Comparison of ENCODE assay signal across 8 mouse cellular contexts in genomic region chr8:106308082-106308786, GRCm38 (mm10). TPM values are rescaled to one million over a fixed set of nuclear protein-coding genes. Genes with fewer than 3 reads are reported as not detected.
DNase-seq lines count a peak whose midpoint lies in the region; ATAC-seq and TF ChIP-seq lines count a peak whose summit lies in the region.
"Not testable (repeated sequence)": the region's sequence is repeated elsewhere in the genome, so short reads cannot be mapped to it uniquely, and the experiment has no call there.

No protein-coding gene starts in this region.

- H3K27me3 ChIP-seq in MEL (ENCODE audit: control insufficient read depth in 1 of 2, insufficient read depth in 2 of 2, low read length in 2 of 2); embryonic facial prominence, embryonic 14.5 days (replicated peaks; ENCODE audit: control insufficient read depth, insufficient read depth, low read length); heart, embryonic 13.5 days (replicated peaks); intestine, embryonic 14.5 days (replicated peaks; ENCODE audit: control insufficient read depth, insufficient read depth, low read length); kidney, postnatal 0 days (ENCODE audit: insufficient read depth, low read length); liver, embryonic 13.5 days; stomach, postnatal 0 days (ENCODE audit: control insufficient read depth, insufficient read depth, low read length): not testable (repeated sequence)

- H3K79me2 ChIP-seq in MEL (ENCODE audit: control insufficient read depth, insufficient read depth, low read length, poor library complexity) = not testable (repeated sequence)

- H3K9me3 ChIP-seq in MEL (replicated peaks; ENCODE audit: insufficient read depth, low read length); embryonic facial prominence, embryonic 14.5 days (ENCODE audit: control insufficient read depth, low read length); heart, embryonic 13.5 days; intestine, embryonic 14.5 days (ENCODE audit: control insufficient read depth, low read length); kidney, postnatal 0 days (replicated peaks; ENCODE audit: low read length); liver, embryonic 13.5 days (replicated peaks); stomach, postnatal 0 days (ENCODE audit: control insufficient read depth, low read length): not testable (repeated sequence)

- DNase-seq in MEL (ENCODE audit: low read depth, low spot score) = peak; percentile 59
- peak; percentile 83 for DNase-seq in embryonic facial prominence, embryonic 14.5 days (ENCODE audit: low spot score)
- peak; percentile 66 for DNase-seq in intestine, embryonic 14.5 days (ENCODE audit: low spot score)
- peak; percentile 50 for DNase-seq in kidney, postnatal 0 days (ENCODE audit: low spot score)
- DNase-seq in liver, embryonic 13.5 days = not testable (repeated sequence)
- peak; percentile 58 for DNase-seq in lung, postnatal 14 days
- peak; percentile 83 for DNase-seq in stomach, postnatal 0 days (ENCODE audit: low spot score)

- WGBS in embryonic facial prominence, embryonic 14.5 days = 49% methylated on average over 6 of the region's 6 CpGs
- WGBS in heart, embryonic 13.5 days = 47% methylated on average over 6 of the region's 6 CpGs
- WGBS in intestine, embryonic 14.5 days = 21% methylated on average over 6 of the region's 6 CpGs
- WGBS in kidney, postnatal 0 days = 51% methylated on average over 6 of the region's 6 CpGs
- WGBS in liver, embryonic 13.5 days (ENCODE audit: insufficient replicate concordance) = 32% methylated on average over 6 of the region's 6 CpGs
- 16% methylated on average over 6 of the region's 6 CpGs for WGBS in stomach, postnatal 0 days

- not testable (repeated sequence) for H3K4me3 ChIP-seq in MEL (ENCODE audit: control insufficient read depth in 1 of 2, insufficient read depth in 1 of 2, low read depth in 2 of 2, low read length in 2 of 2); embryonic facial prominence, embryonic 14.5 days (ENCODE audit: low read depth, low read length); heart, embryonic 13.5 days; intestine, embryonic 14.5 days (ENCODE audit: low read depth, low read length); kidney, postnatal 0 days (replicated peaks; ENCODE audit: low read depth, low read length); liver, embryonic 13.5 days (replicated peaks); stomach, postnatal 0 days (ENCODE audit: low read depth, low read length)

- 0 out of 2 replicates have a peak, but pooled peaks have one; percentile 53 for ATAC-seq in embryonic facial prominence, embryonic 14.5 days (ENCODE audit: low read depth)
- peak; percentile 31; the same call in 1 of the 2 replicates for ATAC-seq in heart, embryonic 13.5 days (ENCODE audit: extremely low read depth, insufficient number of reproducible peaks, low FRiP score, low TSS enrichment)
- peak; percentile 91 for ATAC-seq in intestine, embryonic 14.5 days (replicated peaks; ENCODE audit: low FRiP score, low TSS enrichment, low read depth)
- ATAC-seq in kidney, postnatal 0 days (replicated peaks; ENCODE audit: low FRiP score, low read depth) = 0 out of 2 replicates have a peak, but pooled peaks have one; percentile 29
- ATAC-seq in liver, embryonic 13.5 days (ENCODE audit: low read depth) = peak; percentile 84
- ATAC-seq in stomach, postnatal 0 days (ENCODE audit: low FRiP score, low TSS enrichment) = peak; percentile 97

- TF ChIP-seq CTCF in MEL (IDR thresholded peaks at IDR 0.05 in 2 of 3, conservative IDR thresholded peaks at IDR 0.05 in 1 of 3; ENCODE audit: control insufficient read depth in 1 of 3, insufficient read depth in 1 of 3, low read depth in 2 of 3, low read length in 3 of 3, poor library complexity in 1 of 3, severe bottlenecking in 1 of 3); kidney, postnatal 0 days (IDR thresholded peaks at IDR 0.05; ENCODE audit: low read depth); stomach, postnatal 0 days (IDR thresholded peaks at IDR 0.05; ENCODE audit: low read depth): not testable (repeated sequence)

- not testable (repeated sequence) for TF ChIP-seq EP300 in MEL (IDR thresholded peaks at IDR 0.05; ENCODE audit: low read depth in 1 of 2, low read length in 2 of 2); stomach, postnatal 0 days (optimal IDR thresholded peaks at IDR 0.05)

- TF ChIP-seq POLR2A in MEL (IDR thresholded peaks at IDR 0.05; ENCODE audit: control insufficient read depth in 1 of 2, insufficient read depth in 1 of 2, low read depth in 1 of 2, low read length in 2 of 2, poor library complexity in 1 of 2) = not testable (repeated sequence)

- not testable (repeated sequence) for H3K36me3 ChIP-seq in MEL (ENCODE audit: control insufficient read depth in 1 of 2, insufficient read depth in 2 of 2, low read length in 2 of 2); embryonic facial prominence, embryonic 14.5 days (ENCODE audit: control insufficient read depth, insufficient read depth, low read length); heart, embryonic 13.5 days; intestine, embryonic 14.5 days (ENCODE audit: control insufficient read depth, insufficient read depth, low read length); kidney, postnatal 0 days (ENCODE audit: insufficient read depth, low read length); liver, embryonic 13.5 days; stomach, postnatal 0 days (ENCODE audit: control insufficient read depth, insufficient read depth, low read length)

- TF ChIP-seq RAD21 in MEL (IDR thresholded peaks at IDR 0.05; ENCODE audit: low read depth, low read length) = not testable (repeated sequence)

- H3K9ac ChIP-seq in MEL (ENCODE audit: control insufficient read depth, low read depth, low read length, poor library complexity, severe bottlenecking); embryonic facial prominence, embryonic 14.5 days (ENCODE audit: low read depth, low read length); heart, embryonic 13.5 days; intestine, embryonic 14.5 days (ENCODE audit: low read length); kidney, postnatal 0 days (ENCODE audit: low read depth, low read length); liver, embryonic 13.5 days; stomach, postnatal 0 days (ENCODE audit: low read length): not testable (repeated sequence)

- H3K4me1 ChIP-seq in MEL (ENCODE audit: control insufficient read depth in 1 of 2, insufficient read depth in 2 of 2, low read length in 2 of 2); embryonic facial prominence, embryonic 14.5 days (ENCODE audit: control insufficient read depth, insufficient read depth, low read length); kidney, postnatal 0 days (replicated peaks; ENCODE audit: insufficient read depth, low read length); stomach, postnatal 0 days (replicated peaks; ENCODE audit: control insufficient read depth, insufficient read depth): not testable (repeated sequence)
- H3K4me1 ChIP-seq in heart, embryonic 13.5 days = peaks cover 18% of the 10 kb centered on the region; the same call in 1 of the 2 replicates
- H3K4me1 ChIP-seq in intestine, embryonic 14.5 days (replicated peaks; ENCODE audit: control insufficient read depth, insufficient read depth, low read length) = peaks cover 19% of the 10 kb centered on the region
- peaks cover 17% of the 10 kb centered on the region for H3K4me1 ChIP-seq in liver, embryonic 13.5 days (replicated peaks)

- H3K4me2 ChIP-seq in embryonic facial prominence, embryonic 14.5 days (ENCODE audit: low read depth, low read length); heart, embryonic 13.5 days; intestine, embryonic 14.5 days (ENCODE audit: low read length); kidney, postnatal 0 days (ENCODE audit: low read length); liver, embryonic 13.5 days; stomach, postnatal 0 days (replicated peaks; ENCODE audit: low read depth): not testable (repeated sequence)

- H3K27ac ChIP-seq in MEL (ENCODE audit: control insufficient read depth, low read depth, low read length); embryonic facial prominence, embryonic 14.5 days (replicated peaks; ENCODE audit: low read depth, low read length); heart, embryonic 13.5 days (replicated peaks); kidney, postnatal 0 days; liver, embryonic 13.5 days: not testable (repeated sequence)
- H3K27ac ChIP-seq in intestine, embryonic 14.5 days (ENCODE audit: low read depth) = peak overlapping the region; percentile 87
- peak overlapping the region; percentile 71 for H3K27ac ChIP-seq in stomach, postnatal 0 days (replicated peaks)

TF ChIP-seq in MEL, 35 proteins besides CTCF, POLR2A, EP300 and RAD21 (continues in another document):
- TF ChIP-seq ELF1 (IDR thresholded peaks at IDR 0.05; ENCODE audit: low read depth, low read length) = peak; percentile 57; the same call in 1 of the 2 replicates

RNA-seq across cellular contexts. Expression of gene Smpd3, which starts 29.6 kb away (rescaled TPM):
- total RNA-seq in MEL (2012; rRNA removed) = 0.04 and 0.07 TPM in 2 replicates
- under 1 TPM in 1 of 2 experiments, not detected in 1; 0.08 TPM for polyA plus RNA-seq in MEL (2012; ENCODE audit: insufficient read depth in 1 of 2, insufficient read length in 2 of 2, low read depth in 1 of 2, low replicate concordance in 2 of 2, missing spikeins in 1 of 2)
- 30.6 and 36.3 TPM in 2 replicates for polyA plus RNA-seq in embryonic facial prominence, embryonic 14.5 days (2014; fragmentation: Nextera tagmentation; extraction: Ambion mirVana)
- 1.6 and 2.0 TPM in 2 replicates for polyA plus RNA-seq in heart, embryonic 13.5 days (2015; fragmentation: Nextera tagmentation; extraction: Ambion mirVana)
- polyA plus RNA-seq in intestine, embryonic 14.5 days (2014; fragmentation: Nextera tagmentation; extraction: Ambion mirVana) = 20.0 and 20.4 TPM in 2 replicates
- polyA plus RNA-seq in kidney, postnatal 0 days (2015; fragmentation: Nextera tagmentation; extraction: Ambion mirVana) = 0.27 and 0.42 TPM in 2 replicates
- polyA plus RNA-seq in liver, embryonic 13.5 days (2015; fragmentation: Nextera tagmentation; extraction: Ambion mirVana) = 0.35 and 0.67 TPM in 2 replicates
- 47.6 and 47.7 TPM in 2 replicates for polyA plus RNA-seq in stomach, postnatal 0 days (2015; fragmentation: Nextera tagmentation; extraction: Ambion mirVana)

Comparison
In these comparisons a context has a peak if more than half of its experiments do, and no peak if none do; other contexts are left out.
1. ATAC-seq: peak in every context shown above with its lines; median percentile 97 in stomach, postnatal 0 days; 91 in intestine, embryonic 14.5 days; 84 in liver, embryonic 13.5 days; 53 in embryonic facial prominence, embryonic 14.5 days; 31 in heart, embryonic 13.5 days; 29 in kidney, postnatal 0 days.